Mouse (Mus musculus): ENCODE measurements around the gene Sipa1l2. TPM values are rescaled to one million over a fixed set of nuclear protein-coding genes. Genes with fewer than 3 reads are reported as not detected.

Gene Sipa1l2
- polyA plus RNA-seq, 1 experiment from 2014 or later = 25.3 TPM

DNA sequence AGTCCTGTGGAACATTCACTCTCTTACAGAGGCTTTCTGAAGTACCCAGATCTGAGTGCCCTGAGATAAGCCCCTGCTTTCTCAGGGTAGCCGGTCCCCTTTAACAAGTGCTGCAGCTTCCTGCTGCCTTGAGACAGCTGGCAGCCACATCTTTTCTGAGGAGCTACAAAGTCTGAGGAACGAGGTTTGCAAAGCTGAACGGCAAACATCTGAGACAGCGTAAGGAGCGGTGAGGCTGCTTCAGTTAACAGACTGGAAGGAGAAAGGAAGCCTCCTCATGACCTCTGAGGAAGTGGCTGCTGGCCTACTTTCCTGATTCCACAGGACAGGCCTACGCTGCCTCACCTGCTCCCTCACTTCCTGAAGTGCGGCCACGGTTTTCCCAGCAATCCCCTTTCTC lies 135.5 kb downstream of the Sipa1l2 start:
- Histone ChIP-seq H3K4me1 (replicated peaks) (peaks cover 11% of the 10 kb centered on the region), H3K36me3 (peaks cover 11% of the 10 kb centered on the region; the same call in 1 of the 2 replicates), H3K27me3 (no peaks in the 10 kb centered on the region), H3K4me2 (no peak overlapping the region), H3K9ac (no peak overlapping the region), H3K4me3 (no peak overlapping the region), H3K9me3 (no peaks in the 10 kb centered on the region), H3K27ac (replicated peaks) (peak overlapping the region; percentile 53; the same call in 1 of the 2 replicates)
- no peak for ATAC-seq (ENCODE audit: low FRiP score, low read depth)
- 57% methylated on average over 8 of the region's 8 CpGs for WGBS

DNA sequence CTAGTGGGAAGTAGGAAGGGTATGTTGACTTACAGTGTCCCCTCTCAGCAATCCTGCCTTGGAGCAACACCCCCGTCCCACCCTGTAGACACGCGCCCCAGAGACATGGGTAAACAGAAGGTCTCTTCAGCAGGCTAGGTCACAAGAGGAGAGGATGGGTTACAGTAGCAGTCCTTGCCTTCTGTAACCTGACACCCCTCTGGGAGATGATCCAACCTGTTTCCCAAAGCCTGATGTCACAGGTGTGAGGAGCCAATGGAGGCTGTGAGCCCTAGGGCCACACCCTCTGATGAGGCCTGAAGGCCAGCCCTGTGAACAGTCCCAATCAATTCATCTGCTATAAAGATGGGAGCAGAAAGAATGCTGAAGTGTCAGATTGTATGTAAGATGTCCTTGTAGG lies 138.3 kb downstream of the Sipa1l2 start:
- no peak overlapping the region for H3K4me2 ChIP-seq
- no peak overlapping the region for H3K4me3 ChIP-seq
- peaks cover 11% of the 10 kb centered on the region; the same call in 1 of the 2 replicates for H3K36me3 ChIP-seq
- 78% methylated on average over 3 of the region's 3 CpGs for WGBS
- H3K4me1 ChIP-seq (replicated peaks) = peaks cover 17% of the 10 kb centered on the region
- H3K9ac ChIP-seq = no peak overlapping the region
- no peaks in the 10 kb centered on the region for H3K27me3 ChIP-seq
- no peaks in the 10 kb centered on the region for H3K9me3 ChIP-seq
- no peak overlapping the region for H3K27ac ChIP-seq (replicated peaks)
- ATAC-seq (ENCODE audit: low FRiP score, low read depth) = no peak

DNA sequence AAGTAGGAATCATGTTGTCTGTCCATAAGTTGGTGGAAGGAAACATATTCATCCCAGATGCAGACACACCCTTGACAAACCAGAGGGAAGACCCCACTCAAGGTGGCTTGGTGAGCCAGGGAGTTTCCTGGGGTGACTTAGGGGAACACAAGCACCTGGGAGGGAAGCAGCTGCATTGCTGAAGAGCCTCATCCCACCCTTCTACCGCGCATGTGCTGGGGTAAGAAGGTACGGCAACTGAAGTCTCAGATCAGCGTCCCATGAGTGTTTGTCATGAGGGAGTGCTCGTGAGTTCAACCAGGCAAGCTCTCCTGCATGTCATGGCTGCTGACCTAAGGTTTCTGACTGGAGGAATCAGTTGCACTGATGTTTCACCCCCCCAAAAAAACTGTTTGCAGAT lies 138.8 kb downstream of the Sipa1l2 start:
- ATAC-seq (ENCODE audit: low FRiP score, low read depth) = no peak

DNA sequence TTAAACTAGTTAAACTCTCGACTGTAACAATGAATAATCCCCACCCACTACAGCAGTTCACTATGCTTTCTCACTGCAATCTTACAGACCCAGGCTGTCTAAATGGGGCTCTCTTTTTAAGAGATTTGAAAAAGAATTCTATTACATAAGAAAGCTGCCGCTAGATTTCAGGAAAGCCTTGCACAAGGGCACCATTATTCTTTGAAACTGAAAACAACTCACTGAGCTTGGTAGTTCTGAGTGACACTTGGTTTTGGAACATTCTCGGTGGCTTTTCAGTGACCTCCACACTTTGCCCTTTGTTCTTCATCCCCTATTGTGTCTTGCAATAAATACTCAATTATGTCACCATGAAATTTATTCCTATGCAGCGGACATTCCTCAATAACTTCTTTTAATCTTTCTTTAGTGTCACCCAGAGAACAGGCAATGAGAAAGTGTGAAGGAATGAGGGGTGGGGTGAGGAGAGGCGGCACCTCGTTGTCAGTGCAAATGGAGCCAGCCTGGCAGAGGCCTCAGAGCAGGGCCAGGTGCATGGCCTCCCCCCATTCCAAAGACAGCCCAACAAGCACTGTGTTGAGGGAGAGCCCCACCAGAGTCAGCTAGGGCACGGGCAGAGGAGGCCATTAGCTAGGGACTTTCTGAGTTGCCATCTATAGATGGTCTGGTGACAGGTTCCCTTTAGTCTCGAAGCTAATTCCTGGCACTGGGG lies 140.5 kb downstream of the Sipa1l2 start:
- no peak overlapping the region for H3K4me2 ChIP-seq
- H3K9me3 ChIP-seq = no peaks in the 10 kb centered on the region
- H3K4me3 ChIP-seq = no peak overlapping the region
- no peak overlapping the region for H3K9ac ChIP-seq
- H3K27me3 ChIP-seq = no peaks in the 10 kb centered on the region
- H3K36me3 ChIP-seq = peaks cover 11% of the 10 kb centered on the region; the same call in 1 of the 2 replicates
- H3K4me1 ChIP-seq (replicated peaks) = peaks cover 14% of the 10 kb centered on the region
- H3K27ac ChIP-seq (replicated peaks) = no peak overlapping the region
- WGBS = 21% methylated on average over 8 of the region's 8 CpGs
- no peak for ATAC-seq (ENCODE audit: low FRiP score, low read depth)

More for the DNA sequence above, 138.8 kb downstream of the Sipa1l2 start:
- H3K4me3 ChIP-seq = no peak overlapping the region
- H3K4me1 ChIP-seq (replicated peaks) = peaks cover 17% of the 10 kb centered on the region
- H3K4me2 ChIP-seq = no peak overlapping the region
- peaks cover 11% of the 10 kb centered on the region; the same call in 1 of the 2 replicates for H3K36me3 ChIP-seq
- H3K9me3 ChIP-seq = no peaks in the 10 kb centered on the region
- H3K9ac ChIP-seq = no peak overlapping the region
- no peaks in the 10 kb centered on the region for H3K27me3 ChIP-seq
- WGBS = 97% methylated on average over 5 of the region's 5 CpGs
- H3K27ac ChIP-seq (replicated peaks) = no peak overlapping the region

DNA sequence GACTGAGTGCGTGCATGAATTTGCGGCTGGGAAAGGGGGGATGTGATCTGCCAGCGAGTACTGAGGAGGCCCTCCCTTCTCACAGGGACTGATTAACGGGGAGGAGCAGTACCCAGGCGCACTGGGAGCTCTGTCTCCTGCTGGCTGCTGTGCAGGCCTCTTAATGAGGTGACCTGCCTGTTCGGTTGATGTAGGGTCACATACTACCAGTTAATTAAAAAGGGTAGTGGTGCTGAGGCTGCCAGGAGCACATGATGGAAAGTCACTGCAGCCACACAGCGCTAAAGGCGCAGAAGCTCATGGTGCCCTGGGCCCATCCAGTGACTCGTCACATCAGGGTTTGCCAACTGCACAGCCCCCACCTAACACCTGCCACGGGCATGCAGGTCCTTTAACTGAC lies 145.7 kb downstream of the Sipa1l2 start:
- no peak overlapping the region for H3K4me3 ChIP-seq
- peak; percentile 31; the same call in 1 of the 2 replicates for ATAC-seq (ENCODE audit: low FRiP score, low read depth)
- no peak overlapping the region for H3K9ac ChIP-seq
- H3K4me1 ChIP-seq (replicated peaks) = peaks cover 22% of the 10 kb centered on the region
- no peak overlapping the region for H3K27ac ChIP-seq (replicated peaks)
- no peaks in the 10 kb centered on the region for H3K27me3 ChIP-seq
- WGBS = 27% methylated on average over 10 of the region's 10 CpGs
- no peaks in the 10 kb centered on the region; the same call in 1 of the 2 replicates for H3K36me3 ChIP-seq
- no peak overlapping the region for H3K4me2 ChIP-seq
- H3K9me3 ChIP-seq = no peaks in the 10 kb centered on the region

DNA sequence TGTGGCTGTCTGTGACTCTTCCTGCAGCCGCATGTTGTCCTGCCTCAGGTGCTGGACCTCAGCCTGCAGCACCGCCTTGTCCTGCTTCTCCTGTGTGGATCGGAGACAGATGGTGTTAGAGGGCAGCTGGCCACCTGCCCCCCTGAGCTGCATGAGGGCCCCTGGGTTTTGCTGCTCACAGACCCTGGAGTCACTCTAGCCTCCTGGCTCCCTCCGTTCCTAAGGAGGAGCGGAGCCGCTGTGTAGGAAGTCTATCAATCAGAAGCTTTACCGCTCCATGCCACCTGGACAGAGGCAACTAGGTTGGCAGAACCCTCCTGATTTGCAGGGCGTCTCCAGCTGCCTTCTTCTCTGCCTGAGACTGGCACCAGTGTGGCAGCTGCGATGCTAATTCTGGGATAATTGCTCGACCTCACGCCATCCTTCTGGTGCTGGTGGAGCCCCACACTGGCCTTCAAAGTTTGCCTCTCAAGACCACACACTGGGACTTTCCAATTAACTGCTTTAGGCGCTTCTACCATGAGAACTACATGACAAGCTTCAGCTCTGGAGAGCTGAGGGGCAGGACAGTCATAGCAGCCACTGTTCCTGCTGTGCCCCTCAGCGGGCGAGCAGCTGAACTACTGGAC lies 150.3 kb downstream of the Sipa1l2 start:
- H3K4me2 ChIP-seq = no peak overlapping the region
- H3K9ac ChIP-seq = no peak overlapping the region
- 69% methylated on average over 14 of the region's 14 CpGs for WGBS
- H3K4me1 ChIP-seq (replicated peaks) = peaks cover 15% of the 10 kb centered on the region
- no peaks in the 10 kb centered on the region for H3K27me3 ChIP-seq
- H3K27ac ChIP-seq (replicated peaks) = no peak overlapping the region
- ATAC-seq (ENCODE audit: low FRiP score, low read depth) = 0 out of 2 replicates have a peak, but pooled peaks have one; percentile 33
- no peaks in the 10 kb centered on the region; the same call in 1 of the 2 replicates for H3K36me3 ChIP-seq
- no peaks in the 10 kb centered on the region for H3K9me3 ChIP-seq
- H3K4me3 ChIP-seq = no peak overlapping the region

DNA sequence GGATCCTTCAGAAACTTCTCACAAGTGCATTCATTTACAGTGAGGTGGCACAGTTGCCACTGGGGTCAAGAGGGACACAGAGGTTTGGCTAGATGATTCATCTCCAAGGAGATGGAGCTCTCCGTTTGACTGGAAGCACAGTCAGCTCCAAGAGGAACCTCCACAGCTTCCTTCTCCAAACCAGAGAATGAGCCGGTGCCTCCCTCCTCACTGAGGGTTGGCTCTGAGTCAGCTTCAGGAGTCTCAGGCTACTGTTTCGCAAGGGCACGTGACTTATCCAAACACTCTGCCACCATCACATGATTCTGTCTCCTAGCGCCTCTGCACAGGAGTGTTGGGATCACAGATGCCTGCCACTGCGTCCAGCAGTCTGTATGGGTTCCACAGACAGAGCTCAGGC lies 153.5 kb downstream of the Sipa1l2 start:
- Histone ChIP-seq H3K9me3 (no peaks in the 10 kb centered on the region), H3K27me3 (no peaks in the 10 kb centered on the region), H3K4me3 (no peak overlapping the region), H3K36me3 (no peaks in the 10 kb centered on the region; the same call in 1 of the 2 replicates), H3K9ac (no peak overlapping the region), H3K4me2 (no peak overlapping the region), H3K4me1 (replicated peaks) (peaks cover 14% of the 10 kb centered on the region), H3K27ac (replicated peaks) (no peak overlapping the region)
- peak; percentile 61; the same call in 1 of the 2 replicates for ATAC-seq (ENCODE audit: low FRiP score, low read depth)
- 79% methylated on average over 6 of the region's 6 CpGs for WGBS

DNA sequence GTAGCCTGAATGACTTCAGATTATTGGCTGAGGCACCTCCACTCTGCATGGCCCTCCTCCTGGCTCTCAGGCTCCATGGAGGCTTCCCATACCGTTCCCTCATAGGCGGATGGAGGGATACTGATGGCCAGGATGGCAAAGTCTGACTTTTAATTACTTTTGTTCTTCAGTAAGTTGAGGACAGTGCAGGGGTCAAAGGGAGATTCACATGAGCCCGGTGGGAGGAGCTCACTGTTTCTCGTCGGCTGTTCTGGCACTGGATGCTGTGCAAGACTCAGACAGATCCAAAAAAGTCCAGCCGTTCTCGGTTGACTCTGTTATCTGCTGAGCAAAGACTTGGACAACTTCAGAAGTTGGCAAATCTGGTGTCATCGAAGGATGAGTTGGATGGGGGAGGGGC lies 155.0 kb downstream of the Sipa1l2 start:
- H3K9ac ChIP-seq = no peak overlapping the region
- no peaks in the 10 kb centered on the region for H3K9me3 ChIP-seq
- H3K27me3 ChIP-seq = no peaks in the 10 kb centered on the region
- peaks cover 14% of the 10 kb centered on the region for H3K4me1 ChIP-seq (replicated peaks)
- no peak overlapping the region for H3K4me3 ChIP-seq
- no peak overlapping the region for H3K4me2 ChIP-seq
- ATAC-seq (ENCODE audit: low FRiP score, low read depth) = no peak
- no peak overlapping the region for H3K27ac ChIP-seq (replicated peaks)
- 88% methylated on average over 8 of the region's 8 CpGs for WGBS
- H3K36me3 ChIP-seq = no peaks in the 10 kb centered on the region

DNA sequence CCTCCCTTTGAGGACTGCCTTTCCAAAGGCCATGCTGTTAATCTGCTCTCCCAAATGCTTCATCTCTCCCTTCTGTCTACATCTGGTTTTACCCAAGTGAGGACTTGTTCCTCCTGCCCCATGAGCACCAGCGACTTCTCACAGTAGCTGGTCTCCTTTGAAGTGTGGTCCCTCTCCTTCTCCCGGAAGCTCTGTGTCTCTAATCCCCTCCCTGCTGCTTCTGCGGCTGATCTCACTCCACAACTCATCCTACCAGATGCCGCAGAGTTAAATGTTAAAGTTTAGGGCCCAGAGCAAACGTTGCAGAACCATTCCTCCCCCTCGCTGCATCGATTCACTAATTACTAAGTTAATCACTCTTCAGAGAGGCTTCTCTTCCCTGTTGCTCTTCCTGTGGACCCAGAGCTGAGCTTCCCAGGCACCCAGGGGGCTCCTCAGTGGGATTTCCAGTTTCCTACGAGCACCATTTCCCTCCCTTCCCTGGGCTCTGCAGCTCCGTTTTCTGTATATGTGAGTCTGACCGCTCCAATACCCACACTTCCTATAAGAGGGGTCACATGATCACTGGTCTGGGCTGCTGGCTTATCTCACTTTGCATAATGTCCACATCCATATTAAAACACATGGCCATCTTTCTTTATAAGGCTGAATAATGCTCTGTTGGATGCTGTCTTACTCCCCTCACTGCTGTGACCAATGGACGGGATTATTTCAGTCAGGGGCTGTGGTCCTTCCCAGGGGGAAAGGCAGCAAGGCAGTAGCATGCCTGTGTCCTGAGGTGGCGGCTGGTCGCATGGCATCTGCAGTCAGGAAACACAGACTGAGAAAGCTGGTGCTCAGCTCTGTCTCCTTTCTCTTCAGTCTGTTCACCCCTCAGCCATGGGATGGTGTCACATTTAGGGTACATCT lies 156.4 kb downstream of the Sipa1l2 start:
- H3K27ac ChIP-seq (replicated peaks) = no peak overlapping the region
- no peaks in the 10 kb centered on the region for H3K9me3 ChIP-seq
- no peak overlapping the region for H3K4me2 ChIP-seq
- H3K4me3 ChIP-seq = no peak overlapping the region
- peaks cover 8% of the 10 kb centered on the region for H3K4me1 ChIP-seq (replicated peaks)
- ATAC-seq (ENCODE audit: low FRiP score, low read depth) = no peak
- no peaks in the 10 kb centered on the region for H3K27me3 ChIP-seq
- H3K9ac ChIP-seq = no peak overlapping the region
- 30% methylated on average over 13 of the region's 13 CpGs for WGBS
- no peaks in the 10 kb centered on the region for H3K36me3 ChIP-seq

DNA sequence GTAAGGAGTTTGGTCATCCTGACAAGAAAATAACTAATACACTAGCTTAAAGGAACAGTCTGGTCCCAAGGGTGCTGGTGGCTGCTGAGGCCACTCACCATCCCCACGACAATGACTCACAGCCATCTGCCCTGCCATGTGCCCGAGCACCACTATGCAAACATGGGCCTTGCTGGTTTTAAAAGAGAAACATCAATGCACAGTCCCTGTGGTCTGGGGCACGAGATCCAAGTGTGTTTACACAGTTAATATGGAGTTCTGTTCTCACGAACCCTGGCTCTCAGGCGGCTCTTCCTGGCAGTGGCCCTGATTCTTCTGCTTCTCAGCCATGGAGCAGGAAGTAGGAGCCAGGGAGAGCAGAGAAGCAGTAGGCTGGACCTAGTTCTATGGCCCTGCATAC lies 159.0 kb downstream of the Sipa1l2 start:
- no peak for ATAC-seq (ENCODE audit: low FRiP score, low read depth)
- no peaks in the 10 kb centered on the region for H3K27me3 ChIP-seq
- WGBS = 67% methylated on average over 5 of the region's 5 CpGs
- H3K4me1 ChIP-seq (replicated peaks) = peaks cover 20% of the 10 kb centered on the region
- no peaks in the 10 kb centered on the region for H3K36me3 ChIP-seq
- no peak overlapping the region for H3K27ac ChIP-seq (replicated peaks)
- H3K4me2 ChIP-seq = no peak overlapping the region
- no peaks in the 10 kb centered on the region for H3K9me3 ChIP-seq
- H3K9ac ChIP-seq = no peak overlapping the region
- no peak overlapping the region for H3K4me3 ChIP-seq

DNA sequence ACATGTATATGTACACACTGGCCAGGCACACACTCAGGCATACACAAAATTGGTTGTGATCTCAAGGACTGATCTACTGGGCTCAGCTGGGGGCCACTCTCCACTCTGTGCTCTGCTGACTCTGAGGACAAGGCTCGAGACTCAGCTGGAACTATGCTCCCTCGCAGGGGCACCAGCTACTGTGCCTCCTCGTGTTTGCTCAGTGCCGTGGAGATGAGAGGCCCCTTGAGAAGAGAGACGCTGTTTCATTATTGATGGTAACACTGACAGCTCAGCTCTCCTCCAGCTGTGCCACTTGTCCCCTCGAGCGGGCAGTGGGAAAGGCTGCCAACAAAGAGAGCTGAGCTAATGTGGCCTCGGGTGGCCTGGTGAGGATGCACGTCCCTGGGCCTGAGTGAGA lies 161.9 kb downstream of the Sipa1l2 start:
- Histone ChIP-seq H3K9ac (no peak overlapping the region), H3K4me3 (no peak overlapping the region), H3K27ac (replicated peaks) (no peak overlapping the region), H3K36me3 (no peaks in the 10 kb centered on the region), H3K9me3 (no peaks in the 10 kb centered on the region), H3K27me3 (no peaks in the 10 kb centered on the region), H3K4me2 (no peak overlapping the region), H3K4me1 (replicated peaks) (peaks cover 12% of the 10 kb centered on the region)
- 14% methylated on average over 9 of the region's 9 CpGs for WGBS
- 0 out of 2 replicates have a peak, but pooled peaks have one; percentile 43 for ATAC-seq (ENCODE audit: low FRiP score, low read depth)

Data from hindbrain, embryonic 15.5 days (tissue).